Mouse (Mus musculus) megakaryocyte, embryonic 14.5 days (primary cell): ENCODE measurements around the gene 1810065E05Rik.

ENCODE experiments used
- FLI1 ChIP-seq: IDR thresholded peaks from 2 replicates; pipeline ENCODE4 v1.6.1; 2012; ENCODE audit warnings: low read length, inconsistent platforms, mixed read lengths
- GATA1 ChIP-seq: IDR thresholded peaks from 3 replicates; pipeline ENCODE4 v1.6.1; 2012; ENCODE audit warnings: mixed read lengths, low read length, inconsistent platforms, borderline replicate concordance

DNA sequence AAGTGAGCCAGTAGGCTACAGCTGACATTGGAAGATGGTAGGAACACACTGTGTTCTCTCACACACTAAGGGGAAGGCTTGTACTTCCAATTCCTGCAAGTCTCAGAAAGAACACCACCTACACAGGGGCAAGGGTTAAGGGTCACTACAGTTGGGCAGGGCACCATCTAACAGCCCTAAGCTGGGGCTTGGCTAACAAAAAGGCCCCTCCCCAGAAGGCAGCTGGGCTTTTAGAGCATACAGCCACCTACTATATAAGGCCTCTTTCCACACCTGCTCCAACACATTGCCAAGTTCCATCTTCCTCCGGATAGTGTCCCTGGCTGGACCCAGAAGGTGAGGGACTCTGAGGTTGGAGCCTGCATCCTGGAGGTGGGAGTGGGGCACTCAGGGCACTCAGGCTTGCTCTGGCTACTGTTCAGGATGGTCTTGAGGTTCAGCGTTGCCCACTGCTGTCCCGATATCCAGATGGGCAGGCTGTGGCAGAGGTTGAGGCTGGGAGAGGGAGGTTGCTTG is 42.1 kb upstream of the 1810065E05Rik start, which contains the start of gene Lypd8:
- TF ChIP-seq GATA1 (no peak), FLI1 (no peak)
